Mouse (Mus musculus) spleen, adult 2 months (tissue): Measurements from ENCODE around the gene Slc25a45.
A peak's percentile ranks its signal among the peaks of the same experiment; 100 is the strongest.

Experiments
- CTCF ChIP-seq: fragments of 200-500 bp; IDR thresholded peaks from 2 replicates; pipeline ENCODE4 v1.5.1; 2011; ENCODE audit warnings: mild to moderate bottlenecking, inconsistent platforms; ENCODE audit not compliant: insufficient read depth, insufficient read length, insufficient replicate concordance; ENCODE audit errors: extremely low read depth
- POLR2A ChIP-seq: fragments of 200-500 bp; IDR thresholded peaks from 2 replicates; pipeline ENCODE4 v1.6.1; 2011; ENCODE audit warnings: low read depth, low read length, inconsistent platforms

DNA sequence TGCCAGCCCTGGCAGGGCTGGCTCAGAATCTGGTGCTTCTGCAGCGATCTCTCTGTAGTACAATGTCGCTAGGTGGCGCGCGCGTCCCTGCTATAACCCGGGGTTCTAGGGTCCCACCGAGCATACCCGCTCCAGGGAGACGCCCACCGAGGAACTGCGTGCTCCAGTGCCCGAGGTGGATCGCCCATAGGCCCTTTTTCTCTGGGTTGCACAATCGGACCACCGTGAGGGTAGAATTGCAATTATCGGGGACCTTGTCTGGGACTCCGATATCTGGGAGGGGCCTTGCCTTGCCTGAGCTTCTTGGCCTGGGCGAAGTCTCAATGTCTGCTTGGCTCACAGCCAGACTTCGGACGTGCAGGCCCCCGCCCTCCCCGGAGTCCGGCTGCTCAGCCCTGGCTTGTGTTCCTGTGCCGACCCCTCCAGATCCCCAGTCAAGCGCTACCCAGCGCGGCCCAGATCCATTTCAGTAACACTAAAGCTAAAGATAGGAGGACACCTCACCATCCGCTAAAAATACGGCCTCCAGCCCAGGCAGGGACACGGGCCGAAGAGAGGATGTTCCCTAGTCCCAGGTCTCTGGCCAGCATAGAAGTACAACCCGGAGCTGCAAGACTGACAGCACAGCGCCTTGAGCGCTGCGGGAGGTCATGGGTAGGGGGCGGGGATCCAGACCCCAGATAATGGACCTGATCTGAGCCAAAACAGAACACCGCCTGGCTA lies 46.5 kb downstream of the Slc25a45 start:
- TF ChIP-seq CTCF (peak; percentile 79), POLR2A (no peak)
